Mouse (Mus musculus) right cerebral cortex, adult 2 months (tissue): ENCODE results near the gene Mrrf.
"Not testable (repeated sequence)": the region's sequence is repeated elsewhere in the genome, so short reads cannot be mapped to it uniquely, and the experiment has no call there.

Experiments
- DNase-seq, 2 experiments: peaks; one replicate each; pipeline ENCODE4 v3.0.0; 2021 to 2022; ENCODE audit warnings: low spot score in 2 of 2

Gene Mrrf

DNA sequence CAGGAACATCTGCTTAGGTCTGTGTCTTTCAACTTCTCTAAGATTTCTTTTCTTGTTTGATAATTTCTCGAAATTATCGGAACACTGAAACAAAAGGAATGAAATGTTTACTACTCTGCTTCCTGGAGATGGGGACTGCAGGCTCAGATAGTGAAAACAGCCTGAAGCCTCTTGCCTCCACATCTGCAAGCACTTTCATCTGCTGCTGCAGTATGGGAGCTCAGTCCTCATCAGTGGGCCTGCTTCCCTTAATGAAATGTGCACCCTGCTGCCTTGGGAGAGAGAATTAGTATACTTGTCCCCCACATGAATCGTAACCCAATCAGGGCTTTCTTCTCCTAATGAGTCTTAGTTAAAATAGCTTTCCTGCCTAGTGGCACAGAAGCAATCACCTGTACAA, 7.1 kb upstream of the Mrrf start:
- DNase-seq = no peak

- no peak for DNase-seq
These were observed 302 bp upstream of the Mrrf start for GRCm38 (mm10) chr2:36135887-36136286.

GRCm38 (mm10) chr2:36139096-36139495, 2.9 kb downstream of the Mrrf start:
- DNase-seq = no peak

- no peak for DNase-seq
These were observed 12.7 kb downstream of the Mrrf start for GRCm38 (mm10) chr2:36148876-36149365.

GRCm38 (mm10) chr2:36152401-36152800, 16.2 kb downstream of the Mrrf start:
- not testable (repeated sequence) for DNase-seq

DNA sequence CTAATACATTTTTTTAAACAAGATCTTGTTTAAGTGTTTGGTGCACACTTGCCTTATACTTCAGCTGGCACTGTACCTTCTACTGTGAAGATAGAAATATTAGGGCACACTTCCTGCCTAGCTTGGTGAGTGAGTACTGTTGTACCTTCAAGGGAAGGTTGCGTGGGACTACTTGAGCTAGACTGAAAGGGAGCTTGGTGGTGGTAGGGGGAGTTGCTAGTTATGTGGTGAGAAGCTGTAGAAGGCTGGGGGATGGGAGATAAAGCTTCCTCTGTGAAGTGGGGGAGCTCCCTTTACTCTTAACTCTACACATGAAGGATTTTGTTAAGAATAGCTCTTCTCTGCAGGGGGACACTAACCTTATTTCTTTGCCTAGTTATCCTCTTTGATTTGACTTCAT, 21.3 kb downstream of the Mrrf start:
- DNase-seq = no peak

GRCm38 (mm10) chr2:36159336-36159735, 23.1 kb downstream of the Mrrf start:
- DNase-seq = no peak

DNA sequence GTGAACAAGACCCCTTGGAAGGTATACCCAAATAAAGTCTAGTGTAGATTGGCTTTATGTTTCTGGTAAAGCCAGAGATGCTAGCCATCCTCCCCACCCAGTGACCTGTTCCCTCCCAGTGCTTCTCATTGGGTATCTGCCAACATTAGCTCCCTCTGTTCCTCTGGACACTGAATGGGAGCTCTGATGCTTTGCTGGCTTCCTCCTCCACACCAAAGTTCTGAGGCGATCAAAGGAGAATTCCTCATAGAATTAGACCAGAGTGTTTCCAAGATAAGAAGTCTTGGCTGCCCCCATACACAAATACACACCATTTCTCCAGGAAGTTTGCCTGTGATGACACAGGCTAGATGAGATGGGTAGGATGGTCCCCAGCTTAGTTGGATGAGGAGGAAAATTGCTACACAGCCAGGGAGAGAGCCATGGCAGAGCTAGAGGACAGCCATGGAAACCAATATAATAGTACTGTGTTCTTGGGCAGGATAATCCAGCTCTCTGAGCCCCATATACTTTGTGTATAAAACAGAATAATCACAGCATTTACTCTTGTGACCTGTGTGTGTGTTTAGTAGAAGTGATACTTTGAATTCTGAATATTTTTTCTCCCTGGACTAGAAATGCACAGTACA, 31.9 kb downstream of the Mrrf start:
- no peak for DNase-seq

DNA sequence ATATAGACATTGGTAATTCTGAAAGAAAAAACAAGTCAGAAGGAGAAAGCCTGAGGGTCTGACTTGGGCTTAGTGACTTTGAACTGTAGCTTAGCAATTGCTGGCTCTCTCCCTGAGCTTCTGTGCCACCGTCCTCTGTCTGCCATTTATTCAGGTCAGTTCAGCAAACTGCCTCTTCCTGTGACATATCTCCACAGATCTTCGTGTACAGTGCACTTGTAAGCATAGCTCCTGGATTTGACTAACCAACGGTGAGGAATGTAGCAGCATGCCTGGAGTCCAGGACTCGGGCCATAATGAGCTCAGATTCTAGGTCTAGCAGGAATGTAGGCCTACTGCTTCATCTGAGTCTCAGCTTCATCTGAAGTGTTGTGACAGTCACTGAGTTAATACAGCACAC, 33.0 kb downstream of the Mrrf start:
- DNase-seq = no peak

DNA sequence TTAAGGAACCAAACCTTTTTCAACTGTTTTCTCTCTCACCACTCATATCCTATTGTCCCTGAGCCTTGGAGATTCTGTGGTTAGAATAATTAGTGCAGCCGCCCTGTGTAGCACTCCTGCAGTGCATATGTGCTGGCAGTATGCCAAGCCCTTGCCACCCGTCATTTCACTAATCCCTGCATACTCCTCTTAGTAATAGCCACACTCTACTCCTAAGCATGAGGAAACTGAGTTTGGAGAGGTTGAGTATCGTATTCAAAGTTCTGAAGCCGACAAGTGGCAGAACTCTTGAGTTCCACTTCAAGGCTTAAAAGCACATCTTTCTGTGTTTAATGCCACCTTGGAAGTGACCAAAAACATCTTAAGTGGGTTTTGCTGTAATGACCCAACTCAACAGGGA, 35.9 kb downstream of the Mrrf start:
- DNase-seq = no peak

GRCm38 (mm10) chr2:36172574-36172973, 36.4 kb downstream of the Mrrf start:
- no peak for DNase-seq

- no peak for DNase-seq
These were observed 43.3 kb downstream of the Mrrf start for GRCm38 (mm10) chr2:36179487-36179886.

GRCm38 (mm10) chr2:36181587-36182368, 45.6 kb downstream of the Mrrf start:
- not testable (repeated sequence) for DNase-seq

DNA sequence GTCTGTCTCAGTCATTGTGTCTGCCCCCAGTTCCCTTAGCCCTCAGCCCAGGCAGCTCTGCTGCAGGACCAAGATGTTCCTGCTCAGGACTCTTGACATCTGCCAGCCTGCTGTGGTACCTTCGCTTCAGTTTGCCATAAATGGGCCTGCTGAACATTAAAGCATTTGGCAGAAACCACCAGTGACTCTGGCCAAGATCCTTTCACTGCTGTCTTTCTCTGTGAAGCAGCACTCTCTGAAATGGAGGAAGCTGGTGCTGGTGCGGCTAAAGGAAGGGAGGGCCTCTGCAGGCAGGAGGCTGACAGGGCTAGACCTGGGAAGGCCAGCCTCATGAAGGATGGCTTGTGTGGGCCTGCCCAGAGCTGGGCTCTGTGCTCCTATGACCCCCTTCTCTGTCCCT, 47.1 kb downstream of the Mrrf start:
- DNase-seq = no peak

GRCm38 (mm10) chr2:36184192-36184591, 48.0 kb downstream of the Mrrf start:
- DNase-seq = no peak

DNA sequence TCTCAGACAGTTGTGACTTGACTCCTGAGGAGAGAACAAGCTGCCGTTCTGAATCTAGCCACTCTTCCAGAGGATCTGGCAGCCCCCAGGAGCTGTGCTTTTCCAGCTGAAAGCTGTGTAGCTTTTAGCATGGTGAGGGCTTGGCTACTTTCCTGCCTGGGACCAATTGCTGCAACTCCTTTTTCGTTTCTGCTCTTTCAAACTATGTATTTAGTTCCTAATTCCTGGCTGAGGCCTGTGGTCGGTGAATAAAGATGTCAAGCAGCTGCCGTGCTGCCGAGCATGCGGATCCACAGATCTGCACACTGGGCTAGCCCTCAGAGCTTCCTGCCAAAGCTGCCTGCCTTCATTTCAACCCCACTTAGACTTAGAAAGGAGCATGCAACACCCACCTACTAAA, 48.7 kb downstream of the Mrrf start:
- DNase-seq = peak in 1 of 2 experiments; percentile 26

- not testable (repeated sequence) for DNase-seq
These were observed 53.0 kb downstream of the Mrrf start for GRCm38 (mm10) chr2:36189200-36189599.

DNA sequence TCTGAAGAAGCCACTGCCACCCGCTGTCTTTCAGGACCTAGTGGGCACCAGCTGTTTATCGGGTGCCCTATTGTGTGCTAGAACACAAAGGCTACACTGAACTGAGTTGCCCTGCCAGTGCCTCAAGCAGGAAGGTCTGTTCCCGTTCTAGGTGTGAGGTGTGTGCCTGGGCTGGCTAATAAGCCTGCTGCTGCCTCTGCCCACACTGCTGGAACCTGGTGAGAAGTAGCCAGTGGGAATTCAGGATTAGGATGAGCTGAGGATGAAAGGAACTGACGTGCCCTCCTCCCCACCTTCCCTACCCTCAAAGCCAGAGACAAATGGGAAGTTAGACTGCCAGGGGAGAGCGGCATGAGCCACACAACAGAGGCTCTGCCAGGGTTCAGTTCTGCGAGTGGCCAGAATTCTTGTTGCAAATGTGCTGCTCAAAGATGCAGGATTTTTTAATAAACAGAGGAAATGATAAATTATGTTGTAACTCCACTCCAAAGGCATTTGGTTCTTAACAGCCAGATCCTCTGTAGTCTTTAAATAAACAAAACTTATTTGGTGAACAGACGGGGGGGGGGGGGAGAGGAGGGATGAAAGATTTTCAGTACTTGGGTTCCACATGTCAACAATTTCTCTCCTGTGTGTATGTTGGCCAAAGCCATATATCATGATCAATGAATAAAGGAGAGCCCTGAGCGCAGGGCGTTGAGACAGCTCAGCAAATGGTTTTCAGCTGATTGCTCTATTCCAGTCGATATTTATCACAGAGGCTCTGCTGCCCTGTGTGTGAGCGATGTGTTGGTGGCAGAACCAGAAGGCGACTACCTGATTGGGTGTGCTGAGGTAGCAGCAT, 55.1 kb downstream of the Mrrf start:
- DNase-seq = no peak

- DNase-seq = no peak
These were observed 60.8 kb downstream of the Mrrf start for GRCm38 (mm10) chr2:36197021-36197420.

- peak; percentile 78 to 79 for DNase-seq
These were observed 62.0 kb downstream of the Mrrf start for GRCm38 (mm10) chr2:36197919-36198881.

GRCm38 (mm10) chr2:36198882-36199262, 62.7 kb downstream of the Mrrf start:
- no peak for DNase-seq
